Mouse (Mus musculus) heart, adult 11 months (tissue): Measurements from ENCODE around the gene Zc3h12a.

ENCODE experiments used
- DNase-seq: peaks from one replicate; pipeline ENCODE4 v3.0.0; 2022

Zc3h12a gene

DNA sequence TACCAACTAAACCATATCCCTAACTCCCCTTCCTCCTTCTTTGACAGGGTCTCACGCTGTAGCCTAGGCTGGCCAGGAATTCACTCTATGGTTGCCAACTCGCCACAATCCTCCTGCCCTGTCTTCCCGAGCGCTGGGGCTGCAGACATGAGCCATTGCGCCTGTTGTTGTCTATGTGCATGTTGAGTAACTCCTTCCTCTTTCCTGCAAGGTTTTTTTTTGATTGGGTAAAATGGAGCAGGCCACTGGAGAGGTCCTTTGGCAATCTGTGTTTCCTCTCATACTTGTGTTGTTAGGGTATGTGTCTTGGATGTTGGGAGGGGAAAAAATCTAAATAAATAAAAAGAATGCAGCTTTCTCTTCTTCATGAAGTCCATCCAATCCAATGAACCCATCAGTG is 16.6 kb upstream of the Zc3h12a start:
- no peak for DNase-seq

DNA sequence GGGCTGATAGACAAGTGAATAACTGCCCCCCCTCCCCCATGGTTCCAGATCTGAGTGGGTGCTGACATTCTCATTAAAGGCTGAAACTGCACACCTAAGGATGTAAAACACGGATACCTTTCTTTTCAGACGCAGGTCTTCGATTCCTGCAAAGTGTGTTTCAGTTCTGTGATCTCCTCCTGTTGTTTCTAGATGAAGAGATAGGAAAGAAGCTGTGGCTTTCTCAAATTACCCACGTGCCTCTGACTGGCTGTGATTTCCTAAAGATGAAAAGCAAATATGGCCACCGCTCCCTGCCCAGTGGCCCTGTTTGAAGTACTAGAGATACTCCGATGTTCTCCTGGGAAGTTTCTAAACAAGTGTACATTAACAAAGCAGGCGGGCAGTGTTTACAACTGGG is 10.7 kb upstream of the Zc3h12a start:
- DNase-seq, result no peak

- DNase-seq, result peak; percentile 83
These were observed 8.8 kb upstream of the Zc3h12a start for GRCm38 (mm10) chr4:125136303-125136888.

GRCm38 (mm10) chr4:125135076-125135855 is 7.6 kb upstream of the Zc3h12a start:
- no peak for DNase-seq

DNA sequence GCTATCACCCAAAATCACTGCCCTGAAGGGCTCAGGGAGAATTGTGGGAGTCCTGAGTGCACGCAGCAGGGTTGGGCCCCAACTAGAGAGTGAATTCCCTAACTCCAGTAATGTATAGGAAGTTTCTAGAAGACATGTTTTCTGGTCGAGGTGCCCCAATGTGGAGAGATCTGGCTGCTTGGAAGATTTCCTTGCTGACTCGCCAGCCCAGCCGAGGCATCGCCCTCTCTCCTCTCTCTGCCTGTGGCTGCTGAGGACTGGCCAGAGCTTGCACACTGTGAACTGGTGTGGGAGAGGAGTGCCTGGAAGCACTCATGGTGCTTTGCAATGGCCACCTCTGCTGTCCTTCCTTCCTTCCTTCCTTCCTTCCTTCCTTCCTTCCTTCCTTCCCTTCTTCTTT is 7.0 kb upstream of the Zc3h12a start:
- no peak for DNase-seq

DNA sequence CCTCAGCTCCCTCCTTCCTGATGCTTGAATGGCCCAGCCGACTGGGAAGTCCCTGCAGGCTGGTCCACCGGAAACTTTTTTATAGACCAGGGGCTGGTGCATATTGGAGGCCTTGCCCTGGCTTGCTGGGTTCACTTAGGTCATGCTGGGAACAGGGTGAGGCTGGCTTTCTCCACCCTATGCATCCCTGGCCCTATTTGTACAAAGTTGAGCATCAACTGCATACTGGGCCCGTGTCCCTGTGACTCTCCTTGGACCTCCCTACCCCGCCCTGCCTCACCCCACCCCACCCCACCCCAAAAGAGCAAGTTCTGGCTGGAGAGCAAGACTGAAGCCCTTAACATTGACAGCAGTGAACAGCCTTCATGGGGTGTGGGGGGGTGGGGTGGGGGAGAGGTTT is 6.6 kb upstream of the Zc3h12a start:
- no peak for DNase-seq

DNA sequence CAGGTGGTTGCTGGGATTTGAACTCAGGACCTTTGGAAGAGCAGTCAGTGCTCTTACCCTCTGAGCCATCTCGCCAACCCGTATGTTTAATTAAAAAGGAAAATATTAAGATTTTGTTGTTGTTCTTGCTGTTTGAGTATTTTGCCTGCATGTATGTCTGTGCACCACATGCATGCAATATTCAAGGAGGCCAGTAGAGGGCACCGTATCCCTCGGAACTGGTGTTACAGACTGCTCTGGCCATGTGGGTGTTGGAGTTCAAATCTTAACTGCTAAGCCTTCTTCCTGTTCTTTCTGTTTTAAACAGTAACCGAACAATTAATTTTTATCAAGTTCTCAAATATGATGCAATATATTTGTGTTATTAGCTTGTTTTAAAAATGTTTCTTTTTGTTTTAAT is 4.8 kb upstream of the Zc3h12a start:
- DNase-seq, result no peak

- DNase-seq, result peak; percentile 97
These were observed 3.9 kb upstream of the Zc3h12a start for GRCm38 (mm10) chr4:125131493-125131892.

GRCm38 (mm10) chr4:125126761-125127160 is 879 bp downstream of the Zc3h12a start:
- peak; percentile 94 for DNase-seq

DNA sequence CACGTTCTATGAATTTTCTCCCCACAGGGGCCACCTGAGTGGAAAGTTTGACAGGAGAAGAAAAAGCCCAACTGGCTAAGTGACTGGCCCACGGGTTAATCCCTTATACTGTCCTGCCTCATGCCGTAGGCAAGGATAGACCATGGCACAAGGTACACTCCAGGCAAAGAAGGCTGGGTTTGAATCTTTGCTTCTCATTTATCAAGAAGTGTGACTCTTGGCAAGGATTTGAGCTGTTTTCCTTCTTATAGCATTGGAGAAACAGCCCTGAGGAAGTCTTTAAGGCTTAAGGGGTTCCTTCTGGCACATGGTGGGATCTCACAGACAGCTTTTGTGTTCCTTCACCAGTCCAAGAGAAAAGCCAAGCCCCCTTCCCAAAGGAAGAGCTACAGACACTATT is 1.5 kb downstream of the Zc3h12a start:
- DNase-seq, result no peak

DNA sequence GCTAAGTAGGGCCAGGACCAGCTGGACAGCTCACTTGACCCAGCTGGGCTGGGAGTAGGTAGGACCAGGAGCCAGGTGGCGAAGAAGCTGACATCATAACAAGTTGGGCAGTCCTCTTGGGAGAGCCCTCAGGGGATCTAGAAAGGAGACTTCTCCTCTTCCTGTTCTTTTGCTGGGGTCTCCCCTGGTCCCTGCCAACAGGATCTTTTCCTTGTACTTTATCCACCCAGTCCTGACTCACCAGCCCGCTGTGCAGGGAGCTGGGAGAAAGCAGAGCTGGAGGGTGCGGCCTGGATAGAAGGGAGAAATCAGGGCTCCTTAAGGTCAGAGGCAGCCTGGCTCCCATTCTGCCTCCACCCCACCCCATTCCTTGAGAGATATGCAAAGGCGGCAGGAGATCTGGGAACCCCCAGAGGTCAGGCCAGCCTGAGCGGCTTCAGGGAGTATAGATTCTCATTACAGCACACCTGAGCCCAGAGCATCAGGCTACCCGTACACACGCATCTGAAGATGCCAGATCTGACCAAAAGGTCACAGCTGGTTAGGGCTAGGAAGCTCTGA is 2.2 kb downstream of the Zc3h12a start:
- DNase-seq, result peak; percentile 95

DNA sequence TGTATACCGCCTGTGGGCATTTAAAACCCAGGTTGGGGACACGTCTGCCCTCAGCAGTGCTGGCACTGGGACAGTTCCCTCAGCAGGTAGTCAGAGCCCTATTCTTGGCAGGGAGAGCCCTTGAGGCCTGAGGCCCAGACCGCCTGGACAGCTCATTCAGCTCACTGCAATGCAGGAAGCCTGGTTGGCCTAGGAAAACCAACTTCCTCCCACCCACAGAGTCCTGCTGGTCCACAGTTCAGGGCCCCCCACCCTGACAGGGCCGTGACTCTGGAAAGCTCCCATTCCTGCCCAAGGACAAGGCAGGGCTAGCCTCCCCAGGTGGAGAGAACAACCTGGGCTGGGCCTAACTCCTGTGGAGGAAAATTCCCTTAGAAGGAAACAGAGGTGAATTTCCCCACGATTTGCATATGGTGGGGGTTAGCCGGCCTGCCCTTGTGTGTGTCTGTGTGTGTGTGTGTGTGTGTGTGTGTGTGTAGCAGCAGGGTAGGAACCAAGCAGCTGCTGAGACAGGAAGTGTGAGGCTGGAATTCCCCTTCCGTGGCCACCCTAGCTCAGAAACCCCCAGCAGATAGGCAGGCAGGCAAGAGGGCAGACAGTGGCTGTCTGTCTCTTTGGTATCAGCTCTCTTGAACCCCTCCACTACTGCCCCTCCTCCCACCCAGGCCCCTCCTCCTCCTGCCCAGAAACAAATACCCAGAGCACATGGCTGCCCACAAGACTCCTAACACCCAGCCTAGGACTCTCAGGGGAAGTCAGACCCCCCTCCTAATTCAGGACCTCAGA is 3.0 kb downstream of the Zc3h12a start:
- peak; percentile 98 for DNase-seq

DNA sequence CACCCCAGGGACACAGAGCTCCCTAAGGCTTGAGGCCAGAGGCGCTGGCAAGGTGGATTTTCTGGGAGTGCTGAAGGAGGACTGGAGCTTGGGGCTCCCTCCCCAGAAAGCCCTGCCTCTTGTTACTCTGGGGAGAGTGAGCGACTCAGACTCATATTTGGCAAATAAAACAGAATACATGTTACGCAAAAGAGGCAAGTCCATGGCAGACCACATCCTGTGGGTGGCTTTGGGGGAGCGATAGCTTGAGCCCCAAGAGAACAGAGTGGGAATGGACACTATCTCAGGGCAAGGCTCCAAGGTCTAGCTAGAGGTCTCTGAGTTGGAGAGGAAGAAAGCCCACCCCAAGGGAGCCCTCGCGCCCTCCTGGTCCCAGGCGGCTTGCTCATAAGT is 4.4 kb downstream of the Zc3h12a start:
- DNase-seq, result peak; percentile 99

GRCm38 (mm10) chr4:125122431-125123278 is 5.0 kb downstream of the Zc3h12a start:
- peak; percentile 99 for DNase-seq

DNA sequence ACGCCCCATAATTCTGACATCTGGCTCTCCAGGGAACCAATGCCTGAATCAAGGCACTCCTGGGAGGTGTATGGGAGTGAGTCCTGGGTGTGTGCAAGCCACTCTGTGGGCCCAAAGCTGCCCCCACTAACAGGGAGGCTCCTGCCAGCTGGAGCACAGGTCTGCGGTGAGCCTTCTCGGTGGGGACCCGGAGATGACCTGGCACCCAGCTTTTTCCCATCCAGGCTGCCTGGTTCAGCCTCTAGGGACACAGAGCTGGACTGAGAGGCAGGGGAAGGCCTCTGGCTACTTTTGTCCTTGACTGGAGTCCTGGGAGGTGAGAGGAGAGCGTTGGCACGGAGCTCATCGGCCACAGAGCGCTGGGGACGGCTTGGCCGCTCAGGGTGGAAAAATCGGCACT is 7.9 kb downstream of the Zc3h12a start:
- peak; percentile 93 for DNase-seq

GRCm38 (mm10) chr4:125119070-125119469 is 8.6 kb downstream of the Zc3h12a start:
- peak; percentile 94 for DNase-seq

GRCm38 (mm10) chr4:125117902-125118320 is 9.7 kb downstream of the Zc3h12a start:
- DNase-seq, result peak; percentile 94

- peak; percentile 93 for DNase-seq
These were observed 10.7 kb downstream of the Zc3h12a start for GRCm38 (mm10) chr4:125116929-125117328.

- peak; percentile 98 for DNase-seq
These were observed 11.4 kb downstream of the Zc3h12a start for GRCm38 (mm10) chr4:125116090-125116861.

DNA sequence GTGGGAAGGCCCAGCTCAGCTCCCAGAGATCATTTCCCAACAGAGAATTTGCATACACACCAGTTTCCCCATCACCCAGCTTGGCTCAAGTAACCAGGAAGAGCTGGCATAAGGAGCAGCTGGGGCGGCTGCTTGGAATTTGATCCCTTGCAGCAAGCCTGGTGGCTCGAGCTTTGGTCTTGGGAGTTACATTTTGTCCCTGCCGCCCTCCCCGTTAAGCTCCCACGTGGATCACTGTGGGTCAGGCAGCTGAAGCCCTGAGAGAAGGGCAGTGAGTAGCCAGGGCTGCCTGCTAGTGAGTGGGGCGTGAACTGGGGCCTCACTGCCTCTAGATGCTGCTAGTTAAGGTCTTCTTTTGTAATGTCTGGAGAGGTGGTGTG is 11.9 kb downstream of the Zc3h12a start:
- DNase-seq, result peak; percentile 96

- peak; percentile 95 for DNase-seq
These were observed 12.6 kb downstream of the Zc3h12a start for GRCm38 (mm10) chr4:125115081-125115480.

- DNase-seq, result peak; percentile 99
These were observed 13.0 kb downstream of the Zc3h12a start for GRCm38 (mm10) chr4:125114638-125115037.
